Comparison of ENCODE assay signal across 15 mouse cellular contexts in the genomic region with DNA sequence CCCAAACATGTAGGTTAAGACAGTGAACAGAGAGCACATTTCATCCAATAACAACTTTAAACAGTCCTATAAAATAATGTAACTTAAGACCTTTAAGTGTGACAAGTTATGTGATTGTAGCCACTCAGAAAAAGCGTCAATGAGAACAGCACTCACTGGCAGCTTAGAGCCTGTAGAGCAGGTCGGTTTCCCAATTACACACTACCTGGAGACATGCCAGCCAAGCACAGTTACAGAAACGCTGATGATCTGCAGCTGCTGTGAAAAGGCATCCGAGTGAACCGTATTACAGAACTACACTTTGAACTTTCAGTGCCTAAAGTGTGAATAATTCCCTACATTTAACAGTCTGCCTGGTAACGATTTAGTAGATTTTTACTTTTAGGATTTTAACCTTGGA. TPM values are rescaled to one million over a fixed set of nuclear protein-coding genes. Genes with fewer than 3 reads are reported as not detected.
DNase-seq lines count a peak whose midpoint lies in the region; ATAC-seq and TF ChIP-seq lines count a peak whose summit lies in the region.
"Had no signal": no experiment of that assay in that cellular context is flagged by ENCODE, and none has a peak within 500 bp of the region (broad histone marks: within the 10 kb centered on the region; RNA-seq: fewer than 3 reads in every experiment).

No protein-coding gene starts in this region.

- 43% methylated on average over 6 of the region's 6 CpGs for WGBS in kidney, adult 2 months
- WGBS in kidney, embryonic 16.5 days = 64% methylated on average over 6 of the region's 6 CpGs
- WGBS in limb, embryonic 14.5 days = 31% methylated on average over 6 of the region's 6 CpGs

- H3K36me3 ChIP-seq in kidney, adult 2 months (ENCODE audit: control insufficient read depth, insufficient read depth, low read length) = peaks cover 3% of the 10 kb centered on the region; the same call in 1 of the 2 replicates
- H3K36me3 ChIP-seq in kidney, embryonic 16.5 days (ENCODE audit: insufficient read depth, low read length) = peaks cover 19% of the 10 kb centered on the region
- H3K36me3 ChIP-seq in limb, embryonic 14.5 days (ENCODE audit: control insufficient read depth, insufficient read depth, low read length) = peaks cover 37% of the 10 kb centered on the region

- no peak overlapping the region for H3K4me3 ChIP-seq in kidney, adult 2 months (ENCODE audit: insufficient read depth, low read depth, low read length)
- no peak overlapping the region for H3K4me3 ChIP-seq in kidney, embryonic 16.5 days (ENCODE audit: low read length)
- H3K4me3 ChIP-seq in limb, embryonic 14.5 days (replicated peaks; ENCODE audit: low read length) = no peak overlapping the region
- H3K4me3 ChIP-seq: embryonic facial prominence, embryonic 12.5 days; midbrain, embryonic 13.5 days; neural tube, embryonic 15.5 days had no signal

- peak; percentile 13 to 23 for DNase-seq in adrenal gland, postnatal 36 days
- DNase-seq in adrenal gland, adult 18-20 months (ENCODE audit: low spot score in 2 of 2) = no peak
- DNase-seq in kidney, adult 2 months = peak; percentile 43
- DNase-seq in NIH3T3 (ENCODE audit: low read depth) = peak; percentile 14
- peak; percentile 84 for DNase-seq in limb, embryonic 14.5 days (ENCODE audit: low spot score)
- DNase-seq in spleen, postnatal 10 days (ENCODE audit: low spot score in 2 of 2) = no peak
- DNase-seq: cerebellum, adult 8-10 months; right cerebral cortex, postnatal 14 days had no signal

- no peak for TF ChIP-seq POLR2A in kidney, adult 2 months (IDR thresholded peaks at IDR 0.05; ENCODE audit: low read depth, low read length)
- no peak for TF ChIP-seq POLR2A in limb, embryonic 14.5 days (IDR thresholded peaks at IDR 0.05; ENCODE audit: borderline replicate concordance, extremely low read depth, insufficient read depth, insufficient read length)

- H3K9me3 ChIP-seq in kidney, embryonic 16.5 days (ENCODE audit: low read length) = no peaks in the 10 kb centered on the region
- no peaks in the 10 kb centered on the region for H3K9me3 ChIP-seq in limb, embryonic 14.5 days (ENCODE audit: control insufficient read depth, low read length)
- H3K9me3 ChIP-seq: embryonic facial prominence, embryonic 12.5 days; midbrain, embryonic 13.5 days; neural tube, embryonic 15.5 days had no signal

- no peak for ATAC-seq in kidney, embryonic 16.5 days (ENCODE audit: low FRiP score, low TSS enrichment)
- peak; percentile 91 for ATAC-seq in limb, embryonic 14.5 days (ENCODE audit: low FRiP score, low read depth)
- no peak for ATAC-seq in megakaryocyte, adult 5-6 weeks (ENCODE audit: poor library complexity, severe bottlenecking)
- ATAC-seq: inflammation-experienced regulatory T-cells, adult 6 months; midbrain, embryonic 13.5 days had no signal

- H3K27me3 ChIP-seq in kidney, adult 2 months (replicated peaks; ENCODE audit: control insufficient read depth, insufficient read depth, low read length) = no peaks in the 10 kb centered on the region
- H3K27me3 ChIP-seq in kidney, embryonic 16.5 days (ENCODE audit: insufficient read depth, low read length) = no peaks in the 10 kb centered on the region
- H3K27me3 ChIP-seq in limb, embryonic 14.5 days (ENCODE audit: control insufficient read depth, insufficient read depth, low read length) = no peaks in the 10 kb centered on the region
- H3K27me3 ChIP-seq: embryonic facial prominence, embryonic 12.5 days; midbrain, embryonic 13.5 days; neural tube, embryonic 15.5 days had no signal

- no peak overlapping the region for H3K4me2 ChIP-seq in kidney, embryonic 16.5 days (replicated peaks; ENCODE audit: low read depth, low read length)
- no peak overlapping the region for H3K4me2 ChIP-seq in limb, embryonic 14.5 days (replicated peaks; ENCODE audit: low read depth, low read length, severe bottlenecking)
- H3K4me2 ChIP-seq: embryonic facial prominence, embryonic 12.5 days; midbrain, embryonic 13.5 days; neural tube, embryonic 15.5 days had no signal

- no peak for TF ChIP-seq CTCF in kidney, adult 2 months (conservative IDR thresholded peaks at IDR 0.05; ENCODE audit: insufficient read depth, insufficient read length, low read depth, low read length)

- no peak overlapping the region for H3K27ac ChIP-seq in kidney, adult 2 months (ENCODE audit: insufficient read depth, low read depth, low read length)
- H3K27ac ChIP-seq in kidney, embryonic 16.5 days (ENCODE audit: low read length) = no peak overlapping the region
- H3K27ac ChIP-seq in limb, embryonic 14.5 days (replicated peaks; ENCODE audit: low read depth, low read length) = no peak overlapping the region
- H3K27ac ChIP-seq: embryonic facial prominence, embryonic 12.5 days; liver, embryonic 14.5 days; midbrain, embryonic 13.5 days; neural tube, embryonic 15.5 days had no signal

- H3K9ac ChIP-seq in kidney, embryonic 16.5 days (replicated peaks; ENCODE audit: low read length) = no peak overlapping the region
- H3K9ac ChIP-seq in limb, embryonic 14.5 days (ENCODE audit: low read depth, low read length, severe bottlenecking) = no peak overlapping the region
- H3K9ac ChIP-seq: embryonic facial prominence, embryonic 12.5 days; liver, embryonic 14.5 days; midbrain, embryonic 13.5 days; neural tube, embryonic 15.5 days had no signal

- H3K4me1 ChIP-seq in kidney, adult 2 months (ENCODE audit: control insufficient read depth, insufficient read depth, low read length) = no peaks in the 10 kb centered on the region
- H3K4me1 ChIP-seq in kidney, embryonic 16.5 days (ENCODE audit: insufficient read depth, low read length) = no peaks in the 10 kb centered on the region
- H3K4me1 ChIP-seq in limb, embryonic 14.5 days (ENCODE audit: control insufficient read depth, insufficient read depth, low read length) = no peaks in the 10 kb centered on the region
- H3K4me1 ChIP-seq: embryonic facial prominence, embryonic 12.5 days; midbrain, embryonic 13.5 days; neural tube, embryonic 15.5 days had no signal

RNA-seq across cellular contexts. Expression of gene Cbll1, which starts 13.0 kb away (rescaled TPM):
- total RNA-seq in adrenal gland, postnatal 36 days (2021) = 10 to 100 TPM; 16.9 to 20.7 TPM
- total RNA-seq in adrenal gland, adult 18-20 months (2021) = 10 to 100 TPM; 16.9 to 17.8 TPM
- 4.7 and 7.3 TPM in 2 replicates for polyA plus RNA-seq in kidney, adult 2 months (2012; rRNA removed)
- polyA plus RNA-seq in kidney, embryonic 16.5 days (2015; fragmentation: Nextera tagmentation; extraction: Ambion mirVana) = 11.9 and 16.5 TPM in 2 replicates
- 11.2 and 12.2 TPM in 2 replicates for polyA plus RNA-seq in limb, embryonic 14.5 days (2012; rRNA removed)
- 16.9 and 19.7 TPM in 2 replicates for polyA plus RNA-seq in limb, embryonic 14.5 days (2014; fragmentation: Nextera tagmentation; extraction: Ambion mirVana)
- 33.2 and 48.0 TPM in 2 replicates for total RNA-seq in megakaryocyte, adult 5-6 weeks (2015)
- 4.9 and 6.3 TPM in 2 replicates for total RNA-seq in megakaryocyte, adult 5-6 weeks (2017)

Comparison
In these comparisons a context has a peak if more than half of its experiments do, and no peak if none do; other contexts are left out.
1. DNase-seq: peak in adrenal gland, postnatal 36 days (2 of 2), kidney, adult 2 months (single experiment), NIH3T3 (single experiment) and limb, embryonic 14.5 days (single experiment); none in adrenal gland, adult 18-20 months (0 of 2) and spleen, postnatal 10 days (0 of 2).